Mouse (Mus musculus) T-cell, adult 2 months (primary cell): Measurements from ENCODE around the gene Cldn6.
A peak's percentile ranks its signal among the peaks of the same experiment; 100 is the strongest.

Source experiments
- DNase-seq: peaks from one replicate; pipeline ENCODE4 v3.0.0; 2022; ENCODE audit warnings: low spot score

Gene Cldn6

GRCm38 (mm10) chr17:23722376-23723125 lies 43.5 kb downstream of the Cldn6 start, which contains the start of gene 1520401A03Rik:
TSS of gene 1520401A03Rik (minus strand) at chr17:23722783.
- DNase-seq = no peak

DNA sequence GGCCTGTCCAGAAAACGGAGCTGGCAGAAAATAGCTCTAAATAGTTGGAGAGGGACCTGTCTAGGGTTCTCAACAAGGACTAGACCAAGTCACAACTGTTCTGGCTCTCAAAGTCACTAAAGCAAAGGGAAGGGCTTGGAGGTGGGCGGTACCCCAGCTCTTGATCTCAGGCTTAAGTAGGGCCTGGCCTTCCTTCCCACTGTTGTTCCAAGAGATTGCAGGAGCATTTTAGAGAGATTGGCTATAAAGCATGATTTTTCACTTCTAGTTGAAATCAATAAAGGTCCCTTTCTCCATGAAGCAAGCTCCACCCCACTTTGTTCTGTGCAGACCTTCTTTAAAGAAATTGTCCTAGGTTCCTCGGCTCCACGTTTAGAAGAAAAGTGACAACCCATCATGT lies 46.4 kb downstream of the Cldn6 start:
- no peak for DNase-seq

- peak; percentile 95 for DNase-seq
These were observed 47.1 kb downstream of the Cldn6 start, which contains the start of gene Pkmyt1 for GRCm38 (mm10) chr17:23725999-23726757. TSS of gene Pkmyt1 (plus strand) at chr17:23726336.

DNA sequence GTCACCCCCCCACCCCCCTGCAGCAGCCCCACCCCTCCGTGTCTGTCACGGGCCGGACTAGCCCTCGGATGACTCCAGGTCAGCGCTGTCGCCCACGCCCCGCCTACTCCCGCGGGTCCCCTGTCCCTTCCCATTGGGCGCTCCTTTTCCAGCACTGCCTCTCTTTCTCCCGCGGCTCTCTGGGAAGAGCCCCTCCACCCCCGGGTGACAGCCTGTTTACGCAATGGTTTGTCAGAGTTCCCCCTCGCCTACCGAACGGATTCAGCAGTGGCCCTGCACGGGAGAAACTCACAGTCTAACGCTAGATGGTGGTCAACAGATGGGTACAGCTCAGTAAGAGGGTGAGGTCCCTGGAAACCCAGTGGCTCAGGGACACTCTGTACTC lies 47.7 kb downstream of the Cldn6 start:
- DNase-seq = peak; percentile 23

DNA sequence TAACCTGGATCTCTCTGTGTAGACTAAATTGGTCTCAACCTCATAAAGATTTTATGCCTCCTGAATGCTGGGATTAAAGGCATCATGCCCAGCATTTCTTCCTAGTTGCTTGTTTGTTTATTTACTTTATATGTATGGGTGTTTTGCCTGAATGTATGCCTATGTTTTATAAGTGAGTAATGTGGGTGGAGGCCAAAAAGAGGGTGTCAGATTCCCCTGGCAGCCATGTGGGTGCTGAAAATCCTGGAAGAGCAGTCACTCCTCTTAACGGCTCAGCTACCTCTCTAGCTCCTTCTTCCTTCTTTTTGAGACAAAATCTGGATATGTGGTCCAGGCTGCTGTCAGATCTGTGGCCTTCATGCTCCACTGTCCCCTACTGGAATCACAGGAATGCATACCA lies 51.4 kb downstream of the Cldn6 start:
- no peak for DNase-seq
